Mouse (Mus musculus): ENCODE results near the gene Hist1h1d. TPM values are rescaled to one million over a fixed set of nuclear protein-coding genes. Genes with fewer than 3 reads are reported as not detected.
A peak's percentile ranks its signal among the peaks of the same experiment; 100 is the strongest.
"Not testable (repeated sequence)": the region's sequence is repeated elsewhere in the genome, so short reads cannot be mapped to it uniquely, and the experiment has no call there.

Gene Hist1h1d
- total RNA-seq, 1 experiment from 2014 or later = 21.9 TPM

- ATAC-seq (replicated peaks; ENCODE audit: insufficient number of reproducible peaks, low FRiP score, low TSS enrichment, poor library complexity, severe bottlenecking) = peak; percentile 62
Measured at GRCm38 (mm10) chr13:23562699-23563462, 9.8 kb downstream of the Hist1h1d start.

DNA sequence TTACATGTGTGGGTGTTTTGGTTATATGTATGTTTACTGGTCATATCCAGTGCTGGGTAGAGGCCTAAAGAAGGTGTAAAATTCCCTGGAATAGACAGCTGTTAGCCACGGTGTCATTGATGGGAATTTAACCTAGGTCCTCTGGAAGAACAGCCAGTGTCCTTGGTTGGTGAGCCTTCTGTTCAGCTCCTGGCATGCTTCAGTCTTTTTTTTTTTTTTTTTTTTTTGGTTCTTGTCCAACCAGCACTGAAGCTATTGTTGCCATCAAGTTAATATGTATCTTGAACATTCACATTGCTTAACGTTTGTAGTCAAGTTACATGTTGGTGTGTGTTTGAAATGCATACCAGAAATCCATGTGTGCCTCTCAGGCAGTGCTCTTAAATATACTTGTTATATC, 11.4 kb downstream of the Hist1h1d start:
- ATAC-seq (replicated peaks; ENCODE audit: insufficient number of reproducible peaks, low FRiP score, low TSS enrichment, poor library complexity, severe bottlenecking) = no peak

- ATAC-seq (replicated peaks; ENCODE audit: insufficient number of reproducible peaks, low FRiP score, low TSS enrichment, poor library complexity, severe bottlenecking) = not testable (repeated sequence)
Measured at GRCm38 (mm10) chr13:23570261-23571021, 17.4 kb downstream of the Hist1h1d start.

GRCm38 (mm10) chr13:23571022-23571503, 18.0 kb downstream of the Hist1h1d start, which contains the start of the genes Hist1h2ae and Hist1h2bg:
Gene Hist1h2ae (minus strand): TSS chr13:23571220.
Gene Hist1h2bg (plus strand): TSS chr13:23571396.
- peak; percentile 92 for ATAC-seq (replicated peaks; ENCODE audit: insufficient number of reproducible peaks, low FRiP score, low TSS enrichment, poor library complexity, severe bottlenecking)

- not testable (repeated sequence) for ATAC-seq (replicated peaks; ENCODE audit: insufficient number of reproducible peaks, low FRiP score, low TSS enrichment, poor library complexity, severe bottlenecking)
Measured at GRCm38 (mm10) chr13:23571504-23572217, 18.6 kb downstream of the Hist1h1d start.

DNA sequence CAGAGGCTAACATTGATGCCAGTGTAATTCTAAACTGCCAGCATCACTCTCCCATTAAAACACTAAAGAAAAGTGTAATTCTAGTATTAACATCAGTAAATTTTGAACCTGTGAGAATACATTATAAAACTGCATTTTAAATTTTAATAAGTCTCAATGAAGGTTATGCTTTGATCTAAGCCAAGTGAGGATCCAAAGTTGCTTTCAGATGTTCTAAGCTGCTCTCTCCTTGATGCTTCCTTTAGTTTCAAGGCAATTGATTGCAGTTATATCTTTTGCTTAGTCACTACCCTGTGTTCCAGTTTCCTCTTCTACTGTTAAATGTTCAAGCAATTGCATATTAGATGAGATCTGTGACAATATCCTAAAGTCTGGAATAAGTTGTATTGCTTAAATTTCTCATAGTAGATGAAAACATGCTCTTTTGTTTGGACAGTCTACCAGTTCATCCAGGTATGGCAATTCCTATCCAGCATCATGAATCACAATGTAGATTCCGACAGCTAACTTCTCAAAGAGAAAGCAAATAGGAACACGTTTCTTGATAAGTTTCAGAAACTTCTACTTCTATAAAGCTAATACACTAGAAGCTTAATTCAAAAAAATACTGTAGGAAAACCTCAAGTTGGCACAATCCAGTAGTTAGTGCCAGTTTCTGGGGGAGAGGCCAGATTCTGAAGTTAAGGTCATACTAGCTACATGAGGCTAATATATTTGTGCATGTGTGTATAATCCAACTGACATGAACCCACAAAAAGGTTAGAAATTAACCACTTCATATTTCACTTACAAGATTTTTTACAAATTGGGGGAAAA, 19.4 kb downstream of the Hist1h1d start:
- ATAC-seq (replicated peaks; ENCODE audit: insufficient number of reproducible peaks, low FRiP score, low TSS enrichment, poor library complexity, severe bottlenecking) = no peak

- ATAC-seq (replicated peaks; ENCODE audit: insufficient number of reproducible peaks, low FRiP score, low TSS enrichment, poor library complexity, severe bottlenecking) = not testable (repeated sequence)
Measured at GRCm38 (mm10) chr13:23573034-23573897, 20.2 kb downstream of the Hist1h1d start.

- ATAC-seq (replicated peaks; ENCODE audit: insufficient number of reproducible peaks, low FRiP score, low TSS enrichment, poor library complexity, severe bottlenecking) = peak; percentile 91
Measured at GRCm38 (mm10) chr13:23573898-23574524, 20.9 kb downstream of the Hist1h1d start, which contains the start of the genes Hist1h2bf and Hist1h2ad. Gene Hist1h2bf (minus strand): TSS chr13:23574196. Gene Hist1h2ad (plus strand): TSS chr13:23574381.

DNA sequence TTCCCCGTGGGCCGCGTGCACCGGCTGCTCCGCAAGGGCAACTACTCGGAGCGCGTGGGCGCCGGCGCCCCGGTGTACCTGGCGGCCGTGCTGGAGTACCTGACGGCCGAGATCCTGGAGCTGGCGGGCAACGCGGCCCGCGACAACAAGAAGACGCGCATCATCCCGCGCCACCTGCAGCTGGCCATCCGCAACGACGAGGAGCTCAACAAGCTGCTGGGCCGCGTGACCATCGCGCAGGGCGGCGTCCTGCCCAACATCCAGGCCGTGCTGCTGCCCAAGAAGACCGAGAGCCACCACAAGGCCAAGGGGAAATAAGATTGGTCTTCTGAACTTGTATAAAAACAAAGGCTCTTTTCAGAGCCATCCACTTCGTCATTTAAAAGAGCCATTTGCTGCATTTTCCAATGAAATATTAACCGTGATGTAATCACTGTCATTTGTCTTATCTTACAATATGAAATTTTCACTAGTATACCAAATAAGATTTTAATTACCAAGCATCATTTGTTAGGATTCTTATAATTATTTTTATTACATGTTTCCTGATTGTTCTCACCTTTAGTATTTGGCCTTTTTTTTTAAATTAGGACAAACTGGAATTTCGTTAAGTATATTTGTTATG, 21.6 kb downstream of the Hist1h1d start:
- ATAC-seq (replicated peaks; ENCODE audit: insufficient number of reproducible peaks, low FRiP score, low TSS enrichment, poor library complexity, severe bottlenecking) = not testable (repeated sequence)

DNA sequence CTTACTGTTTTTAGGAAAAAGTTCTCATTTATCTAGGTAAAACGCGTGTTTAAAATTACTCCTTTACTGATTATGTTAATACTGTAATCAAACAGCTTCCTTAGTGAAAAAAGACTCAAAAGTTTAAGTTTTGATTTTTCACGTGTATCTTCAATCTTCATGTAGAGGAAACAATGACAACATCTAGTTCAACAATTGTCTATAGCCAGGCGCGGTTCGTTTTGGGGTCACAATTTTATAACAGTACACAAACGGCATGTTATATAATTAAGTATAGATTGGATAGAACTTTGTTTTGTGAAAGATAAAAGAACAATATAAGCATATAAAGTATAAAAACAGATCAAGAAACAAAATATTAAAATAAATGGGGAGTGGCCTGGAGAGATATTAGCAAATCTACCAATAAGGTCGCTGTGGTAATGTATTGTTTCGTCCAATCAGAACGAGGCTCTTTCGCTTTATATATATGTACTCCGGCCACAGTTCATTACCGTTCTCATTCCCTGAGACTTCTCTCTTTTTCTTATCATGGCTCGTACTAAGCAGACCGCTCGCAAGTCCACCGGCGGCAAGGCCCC, 22.3 kb downstream of the Hist1h1d start, which contains the start of gene Hist1h3d:
Hist1h3d (plus strand) TSS at position 493 of the 581 bp plus-strand sequence.
- ATAC-seq (replicated peaks; ENCODE audit: insufficient number of reproducible peaks, low FRiP score, low TSS enrichment, poor library complexity, severe bottlenecking) = peak; percentile 78

DNA sequence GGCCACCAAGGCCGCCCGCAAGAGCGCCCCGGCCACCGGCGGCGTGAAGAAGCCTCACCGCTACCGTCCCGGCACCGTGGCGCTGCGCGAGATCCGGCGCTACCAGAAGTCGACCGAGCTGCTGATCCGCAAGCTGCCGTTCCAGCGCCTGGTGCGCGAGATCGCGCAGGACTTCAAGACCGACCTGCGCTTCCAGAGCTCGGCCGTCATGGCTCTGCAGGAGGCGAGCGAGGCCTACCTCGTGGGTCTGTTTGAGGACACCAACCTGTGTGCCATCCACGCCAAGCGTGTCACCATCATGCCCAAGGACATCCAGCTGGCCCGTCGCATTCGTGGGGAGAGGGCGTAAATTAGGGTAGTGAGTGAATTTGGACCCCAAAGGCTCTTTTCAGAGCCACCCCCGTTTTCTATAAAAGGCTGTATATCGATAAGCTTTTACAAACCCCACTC, 22.8 kb downstream of the Hist1h1d start:
- ATAC-seq (replicated peaks; ENCODE audit: insufficient number of reproducible peaks, low FRiP score, low TSS enrichment, poor library complexity, severe bottlenecking) = not testable (repeated sequence)

DNA sequence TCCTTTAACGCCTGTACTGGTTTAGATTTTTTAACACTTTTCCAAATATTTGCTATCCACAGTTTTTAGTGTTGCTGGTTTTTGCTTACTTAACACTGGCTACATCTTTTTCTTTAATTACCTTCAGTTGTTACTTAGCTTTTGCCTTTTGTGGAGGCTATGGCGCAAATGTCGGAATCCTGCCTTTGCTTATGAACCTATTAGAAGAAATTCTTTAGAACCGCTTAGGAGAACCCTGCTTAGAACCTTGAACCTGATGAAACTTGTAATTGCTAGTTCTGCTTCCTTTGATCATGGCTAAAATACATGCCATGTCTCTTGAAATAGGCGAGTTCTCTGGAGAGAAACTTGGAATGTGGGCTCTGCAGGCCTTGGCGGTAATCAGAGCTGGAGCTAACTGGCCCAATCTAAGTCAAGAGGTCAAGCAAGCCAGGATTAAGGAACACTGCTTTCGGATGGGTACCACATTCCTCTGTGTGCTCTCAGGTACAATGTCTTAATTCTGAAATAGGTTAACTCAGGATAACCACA, 23.4 kb downstream of the Hist1h1d start:
- ATAC-seq (replicated peaks; ENCODE audit: insufficient number of reproducible peaks, low FRiP score, low TSS enrichment, poor library complexity, severe bottlenecking) = no peak

GRCm38 (mm10) chr13:23576906-23577639, 24.0 kb downstream of the Hist1h1d start:
- no peak for ATAC-seq (replicated peaks; ENCODE audit: insufficient number of reproducible peaks, low FRiP score, low TSS enrichment, poor library complexity, severe bottlenecking)

DNA sequence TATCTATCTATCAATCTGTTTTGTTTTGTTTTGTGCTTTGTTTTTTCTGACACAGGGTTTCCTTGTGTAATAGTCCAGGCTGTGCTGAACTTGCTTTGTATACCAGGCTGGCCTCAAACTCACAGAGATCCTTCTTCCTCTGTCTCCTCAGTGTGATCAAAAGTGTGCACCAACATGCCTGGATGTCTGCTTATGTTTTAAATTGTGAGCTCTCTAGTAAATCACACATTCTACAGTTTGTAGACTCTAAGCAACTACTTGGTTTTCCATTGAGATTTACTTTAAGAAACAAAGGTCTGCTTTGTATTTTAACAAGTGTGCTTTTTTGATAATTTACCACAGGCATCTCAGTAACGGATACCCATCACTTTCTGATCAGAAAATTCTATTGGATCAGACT, 24.8 kb downstream of the Hist1h1d start:
- no peak for ATAC-seq (replicated peaks; ENCODE audit: insufficient number of reproducible peaks, low FRiP score, low TSS enrichment, poor library complexity, severe bottlenecking)

Measured in monocyte, adult 5-6 weeks (primary cell).